Mouse (Mus musculus): ENCODE measurements around the gene Got2.

- no peak for TF ChIP-seq CTCF (conservative IDR thresholded peaks at IDR 0.05; ENCODE audit: insufficient read depth, insufficient read length, low read depth, low read length)
- no peak for TF ChIP-seq POLR2A (IDR thresholded peaks at IDR 0.05; ENCODE audit: low read depth, low read length)
Observed at GRCm38 (mm10) chr8:95853102-95853843, 35.1 kb downstream of the Got2 start, which contains the start of gene Slc38a7.
